Comparison of ENCODE assay signal across 16 mouse cellular contexts in the genomic region with DNA sequence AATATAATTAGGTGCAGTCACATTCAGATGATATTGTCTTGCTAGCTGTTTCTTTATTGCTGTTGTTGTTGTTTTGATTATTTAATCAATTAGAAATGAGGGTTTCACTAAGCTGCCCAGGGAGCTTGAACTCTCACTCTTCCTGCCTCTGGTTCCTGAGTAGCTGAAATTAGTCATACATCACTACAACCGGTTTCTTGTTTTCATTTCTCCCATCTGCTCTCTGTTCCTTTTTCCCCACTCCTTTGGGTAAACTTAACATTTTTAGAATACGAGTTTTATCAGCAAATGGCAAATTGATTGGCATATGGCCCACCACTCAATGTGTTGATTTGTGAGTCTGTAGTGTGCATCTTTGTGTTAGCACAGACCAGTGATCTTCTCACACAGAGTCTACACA. TPM values are rescaled to one million over a fixed set of nuclear protein-coding genes. Genes with fewer than 3 reads are reported as not detected.
"Had no signal": no experiment of that assay in that cellular context is flagged by ENCODE, and none has a peak within 500 bp of the region (broad histone marks: within the 10 kb centered on the region; RNA-seq: fewer than 3 reads in every experiment).

No protein-coding gene starts in this region.

- H3K4me1 ChIP-seq: neural tube, embryonic 13.5 days; neural tube, embryonic 15.5 days; stomach, embryonic 15.5 days had no signal

- H3K27ac ChIP-seq: neural tube, embryonic 13.5 days; neural tube, embryonic 15.5 days; stomach, embryonic 15.5 days; stomach, postnatal 0 days had no signal

- H3K4me3 ChIP-seq: neural tube, embryonic 13.5 days; neural tube, embryonic 15.5 days; stomach, embryonic 15.5 days had no signal

- H3K9ac ChIP-seq: neural tube, embryonic 13.5 days; neural tube, embryonic 15.5 days; stomach, embryonic 15.5 days had no signal

- H3K9me3 ChIP-seq: neural tube, embryonic 13.5 days; neural tube, embryonic 15.5 days; stomach, embryonic 15.5 days had no signal

- H3K36me3 ChIP-seq: neural tube, embryonic 13.5 days; neural tube, embryonic 15.5 days; stomach, embryonic 15.5 days had no signal

- H3K4me2 ChIP-seq: neural tube, embryonic 13.5 days; neural tube, embryonic 15.5 days; stomach, embryonic 15.5 days had no signal

- DNase-seq: retina, postnatal 1 day; right cerebral cortex, postnatal 14 days; right cerebral cortex, postnatal 25 days; right cerebral cortex, postnatal 4 days; spleen, adult 18-20 months; thymus, adult 18-20 months; thymus, adult 2 months; thymus, postnatal 14 days; thymus, postnatal 25 days; thymus, postnatal 36 days; thymus, postnatal 4 days had no signal

- H3K27me3 ChIP-seq: neural tube, embryonic 13.5 days; neural tube, embryonic 15.5 days; stomach, embryonic 15.5 days had no signal

RNA-seq across cellular contexts. Expression of a gene that starts 55.1 kb away (rescaled TPM):
- total RNA-seq: neutrophil, adult 5-6 weeks had no signal
